Mouse (Mus musculus) stomach, postnatal 0 days (tissue): ENCODE measurements around the gene Tmem252.

Experiments
- CTCF ChIP-seq: IDR thresholded peaks from 2 replicates; pipeline ENCODE4 v1.5.1; 2016; ENCODE audit warnings: antibody characterized with exemption, low read depth, mild to moderate bottlenecking, moderate library complexity
- EP300 ChIP-seq: optimal IDR thresholded peaks from 2 replicates; pipeline ENCODE3; 2016; ENCODE audit warnings: antibody characterized with exemption

DNA sequence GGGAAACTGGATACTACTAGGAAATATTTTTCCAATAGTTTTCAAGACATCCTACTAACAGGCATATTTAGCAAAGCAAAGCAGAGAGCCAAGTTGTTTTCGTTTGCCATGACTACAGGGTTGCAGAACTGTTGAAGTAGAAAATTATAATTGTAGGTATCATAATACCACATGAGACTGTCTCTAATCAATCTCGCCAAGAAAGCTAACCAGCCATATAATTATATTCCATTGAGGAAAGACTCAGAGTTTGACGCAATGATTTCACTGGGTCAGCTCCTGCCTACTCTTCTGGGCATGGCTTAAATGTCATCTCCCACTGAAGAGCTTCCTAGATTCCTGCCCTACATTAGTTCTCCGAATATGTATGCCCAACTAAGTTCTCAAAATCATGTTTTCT is 45.7 kb downstream of the Tmem252 start:
- TF ChIP-seq CTCF, result no peak
- TF ChIP-seq EP300, result no peak
